Comparison of ENCODE assay signal across 8 mouse cellular contexts in genomic region chr11:88998974-88999722, GRCm38 (mm10). TPM values are rescaled to one million over a fixed set of nuclear protein-coding genes. Genes with fewer than 3 reads are reported as not detected.
DNase-seq lines count a peak whose midpoint lies in the region; ATAC-seq and TF ChIP-seq lines count a peak whose summit lies in the region.

Gene Trim25, plus strand, starts transcription at chr11:88999376.

- peaks cover 20% of the 10 kb centered on the region for H3K4me1 ChIP-seq in intestine, embryonic 14.5 days (replicated peaks; ENCODE audit: control insufficient read depth, insufficient read depth, low read length)
- H3K4me1 ChIP-seq in midbrain, embryonic 10.5 days: peaks cover 22% of the 10 kb centered on the region

- H3K4me2 ChIP-seq in intestine, embryonic 14.5 days (ENCODE audit: low read length): peak within 1 kb of the TSS; percentile 73

- H3K27ac ChIP-seq in intestine, embryonic 14.5 days (ENCODE audit: low read depth): peak within 1 kb of the TSS; percentile 40; the same call in 1 of the 2 replicates
- H3K27ac ChIP-seq in midbrain, embryonic 10.5 days (replicated peaks): peak within 1 kb of the TSS; percentile 46

- no peaks in the 10 kb centered on the region for H3K27me3 ChIP-seq in Patski
- H3K27me3 ChIP-seq in intestine, embryonic 14.5 days (replicated peaks; ENCODE audit: control insufficient read depth, insufficient read depth, low read length): no peaks in the 10 kb centered on the region
- peaks cover 37% of the 10 kb centered on the region for H3K27me3 ChIP-seq in midbrain, embryonic 10.5 days (ENCODE audit: low read depth, poor library complexity, severe bottlenecking)

- peak; percentile 66 for ATAC-seq in Patski
- ATAC-seq in intestine, embryonic 14.5 days (replicated peaks; ENCODE audit: low FRiP score, low TSS enrichment, low read depth): peak; percentile 92

- POLR2A ChIA-PET in Patski (lab: Charles Lee): no interaction called here

- no peaks in the 10 kb centered on the region for H3K36me3 ChIP-seq in intestine, embryonic 14.5 days (ENCODE audit: control insufficient read depth, insufficient read depth, low read length)
- no peaks in the 10 kb centered on the region for H3K36me3 ChIP-seq in midbrain, embryonic 10.5 days

- no peaks in the 10 kb centered on the region for H3K9me3 ChIP-seq in intestine, embryonic 14.5 days (ENCODE audit: control insufficient read depth, low read length)
- H3K9me3 ChIP-seq in midbrain, embryonic 10.5 days (replicated peaks): no peaks in the 10 kb centered on the region

- WGBS in intestine, embryonic 14.5 days: 2% methylated on average over 48 of the region's 48 CpGs
- 2% methylated on average over 48 of the region's 48 CpGs for WGBS in midbrain, embryonic 10.5 days

- in situ Hi-C loops in Patski (cut with MboI; ENCODE audit: low pct_unique_long_range_greater_than_20kb): no loop called here

- CTCF ChIA-PET in Patski (lab: Charles Lee): interaction anchor here (1.1 to 1.4 kb wide), 2 partner anchors 16 to 18 kb away, joined by 3 to 4 read pairs; no protein-coding TSS in a partner anchor

- intact Hi-C loops in gastrocnemius, postnatal 36 days (cut with DNase I): no loop called here
- intact Hi-C loops in left cerebral cortex, postnatal 4 days (cut with DNase I): loop anchor here (10.0 kb wide), 1 partner anchor 46 kb away; no protein-coding TSS in a partner anchor

- H3K4me3 ChIP-seq in intestine, embryonic 14.5 days (ENCODE audit: low read depth, low read length): peak within 1 kb of the TSS; percentile 62
- peak within 1 kb of the TSS; percentile 52 for H3K4me3 ChIP-seq in midbrain, embryonic 10.5 days

- no peak for DNase-seq in Patski (ENCODE audit: low read depth, low spot score)
- peak; percentile 85 for DNase-seq in embryo, embryonic 10 days (ENCODE audit: low spot score)
- peak; percentile 91 for DNase-seq in gastrocnemius, postnatal 36 days
- peak; percentile 92 for DNase-seq in intestine, embryonic 14.5 days (ENCODE audit: low spot score)
- peak; percentile 36 for DNase-seq in left cerebral cortex, postnatal 4 days
- DNase-seq in midbrain, embryonic 10.5 days (ENCODE audit: low spot score): peak; percentile 50
- peak; percentile 31 for DNase-seq in right cerebral cortex, postnatal 25 days
- peak; percentile 84 for DNase-seq in urinary bladder, postnatal 25 days (ENCODE audit: low spot score)

- H3K9ac ChIP-seq in intestine, embryonic 14.5 days (ENCODE audit: low read length): peak within 1 kb of the TSS; percentile 72

- TF ChIP-seq CTCF in Patski (IDR thresholded peaks at IDR 0.05): no peak

RNA-seq across cellular contexts. Expression of gene Trim25, which starts in this region (rescaled TPM):
- polyA plus RNA-seq in Patski (2021): 12.9 TPM
- 1 to 10 TPM; 7.7 to 8.5 TPM for total RNA-seq in gastrocnemius, postnatal 36 days (2021)
- 21.0 and 23.2 TPM in 2 replicates for polyA plus RNA-seq in intestine, embryonic 14.5 days (2014; fragmentation: Nextera tagmentation; extraction: Ambion mirVana)
- 1 to 10 TPM; 5.6 to 5.8 TPM for total RNA-seq in left cerebral cortex, postnatal 4 days (2021)
- 3.0 and 3.3 TPM in 2 replicates for polyA plus RNA-seq in midbrain, embryonic 10.5 days (2016; fragmentation: Nextera tagmentation; extraction: Ambion mirVana)
